Mouse (Mus musculus) lung, embryonic 14.5 days (tissue): ENCODE data around the gene Sult1a1. TPM values are rescaled to one million over a fixed set of nuclear protein-coding genes. Genes with fewer than 3 reads are reported as not detected.
"Not testable (repeated sequence)": the region's sequence is repeated elsewhere in the genome, so short reads cannot be mapped to it uniquely, and the experiment has no call there.

ENCODE experiments used
- ATAC-seq: fragments of 200-750 bp; cut with Nextera tagmentation; 2 replicates; pipeline ENCODE4 v1.8.0; 2017; ENCODE audit warnings: mild to moderate bottlenecking, moderate TSS enrichment, moderate library complexity; ENCODE audit not compliant: insufficient read depth
- DNase-seq: peaks from one replicate; pipeline ENCODE4 v3.0.0-alpha.2; 2015
- H3K27ac ChIP-seq: fragments of 300-500 bp; sonication (generic); 2 replicates; pipeline ENCODE4 v1.5.1; 2014; ENCODE audit warnings: low read depth, mild to moderate bottlenecking, moderate library complexity
- H3K27me3 ChIP-seq: fragments of 300-500 bp; sonication (generic); 2 replicates; pipeline ENCODE4 v1.6.1; 2014; ENCODE audit warnings: low read length, control low read depth; ENCODE audit not compliant: insufficient read depth
- H3K36me3 ChIP-seq: fragments of 300-500 bp; sonication (generic); 2 replicates; pipeline ENCODE4 v1.6.1; 2014; ENCODE audit warnings: control low read depth; ENCODE audit not compliant: insufficient read depth
- H3K4me1 ChIP-seq: fragments of 300-500 bp; sonication (generic); 2 replicates; pipeline ENCODE4 v1.6.1; 2014; ENCODE audit warnings: antibody characterized with exemption, control low read depth; ENCODE audit not compliant: insufficient read depth
- H3K4me2 ChIP-seq: fragments of 300-500 bp; sonication (generic); 2 replicates; pipeline ENCODE4 v1.6.1; 2014; ENCODE audit warnings: mild to moderate bottlenecking
- H3K4me3 ChIP-seq: fragments of 300-500 bp; sonication (generic); 2 replicates; pipeline ENCODE4 v1.5.1; 2014; ENCODE audit warnings: low read depth, low read length
- H3K9ac ChIP-seq: fragments of 300-500 bp; sonication (generic); 2 replicates; pipeline ENCODE4 v1.6.1; 2014
- H3K9me3 ChIP-seq: fragments of 300-500 bp; sonication (generic); 2 replicates; pipeline ENCODE4 v1.6.1; 2016; ENCODE audit warnings: low read depth, low read length, control low read depth
- CTCF ChIP-seq: IDR thresholded peaks from 2 replicates; pipeline ENCODE4 v1.5.1; 2016; ENCODE audit warnings: antibody characterized with exemption, low read depth
- WGBS: fragments of 180-500 bp; shearing (Covaris S2); extraction: QIAGEN DNeasy Blood & Tissue Kit; methylation state at CpG from one replicate; pipeline ENCODE4 v1.1.7; 2014; 5-methylcytosine and 5-hydroxymethylcytosine counted together
- polyA plus RNA-seq: library from polyadenylated mRNA; unstranded; fragments of >200 nt; fragmentation: Nextera tagmentation; extraction: Ambion mirVana; gene quantifications from 2 replicates; pipeline ENCODE4 v1.2.1, GENCODE M21; 2014

The Sult1a1 gene
- polyA plus RNA-seq, 1 experiment from 2014 or later = 1.4 TPM

DNA sequence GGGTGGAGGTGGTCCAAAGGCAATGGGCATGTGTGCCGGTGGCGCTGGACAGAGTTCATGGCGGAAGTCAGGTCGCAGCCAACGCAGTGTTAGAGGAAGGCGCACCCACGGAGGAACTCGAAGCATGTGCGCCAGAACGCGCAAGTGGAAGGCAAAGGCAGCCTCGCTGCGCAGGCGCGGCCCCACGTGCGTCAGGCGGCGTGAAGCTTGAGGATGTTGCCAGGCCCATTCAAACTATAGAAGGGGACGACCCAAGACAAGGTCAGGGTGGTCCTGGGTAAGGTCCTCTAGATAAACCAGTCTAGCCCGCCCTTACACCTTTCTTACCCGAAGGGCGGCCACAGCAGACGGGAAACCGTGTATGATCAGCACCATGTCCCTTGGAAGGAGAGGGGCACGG is 16.2 kb upstream of the Sult1a1 start:
- no peak overlapping the region for H3K4me3 ChIP-seq
- DNase-seq (no peak), ATAC-seq (no peak)
- no peaks in the 10 kb centered on the region for H3K27me3 ChIP-seq
- WGBS = 92% methylated on average over 26 of the region's 26 CpGs
- H3K27ac ChIP-seq = no peak overlapping the region
- no peak overlapping the region for H3K9ac ChIP-seq
- peaks cover 8% of the 10 kb centered on the region for H3K4me1 ChIP-seq
- no peak overlapping the region for H3K4me2 ChIP-seq
- TF ChIP-seq CTCF = no peak
- H3K36me3 ChIP-seq = peaks cover 27% of the 10 kb centered on the region
- no peaks in the 10 kb centered on the region for H3K9me3 ChIP-seq

DNA sequence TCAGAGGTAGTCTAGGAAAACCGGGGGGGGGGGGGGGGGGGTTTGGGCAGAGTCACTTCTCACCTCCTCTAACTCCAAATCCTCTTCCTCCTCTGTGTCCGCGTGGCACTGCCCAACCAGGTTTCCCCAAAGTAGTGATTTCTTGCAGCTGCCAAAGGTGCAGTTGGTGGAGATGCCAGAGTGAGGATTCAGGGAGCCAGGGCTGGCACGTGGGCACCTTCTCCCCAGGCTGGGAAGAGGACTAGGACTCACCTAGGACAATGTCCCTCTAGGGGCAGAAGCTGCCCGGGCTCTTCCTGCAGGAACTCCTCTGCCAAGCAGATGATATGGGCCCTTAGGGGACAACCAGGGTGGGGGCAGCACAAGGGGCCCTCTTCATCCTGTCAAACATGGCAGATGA is 15.4 kb upstream of the Sult1a1 start:
- H3K9me3 ChIP-seq = no peaks in the 10 kb centered on the region
- H3K4me2 ChIP-seq = no peak overlapping the region
- no peak for ATAC-seq
- H3K36me3 ChIP-seq = peaks cover 27% of the 10 kb centered on the region
- peaks cover 5% of the 10 kb centered on the region for H3K4me1 ChIP-seq
- H3K27me3 ChIP-seq = no peaks in the 10 kb centered on the region
- DNase-seq = no peak
- WGBS = 78% methylated on average over 5 of the region's 5 CpGs
- no peak overlapping the region for H3K4me3 ChIP-seq
- TF ChIP-seq CTCF = no peak
- H3K9ac ChIP-seq = no peak overlapping the region
- no peak overlapping the region for H3K27ac ChIP-seq

- no peak for ATAC-seq
- DNase-seq = no peak
- WGBS = 87% methylated on average over 3 of the region's 3 CpGs
- Histone ChIP-seq H3K4me1 (peaks cover 5% of the 10 kb centered on the region; the same call in 1 of the 2 replicates), H3K36me3 (peaks cover 27% of the 10 kb centered on the region), H3K27ac (no peak overlapping the region), H3K4me2 (no peak overlapping the region), H3K9me3 (no peaks in the 10 kb centered on the region), H3K4me3 (no peak overlapping the region), H3K27me3 (no peaks in the 10 kb centered on the region), H3K9ac (no peak overlapping the region)
- TF ChIP-seq CTCF = no peak
Observed at GRCm38 (mm10) chr7:126690737-126691136, 14.5 kb upstream of the Sult1a1 start.

- no peaks in the 10 kb centered on the region for H3K9me3 ChIP-seq
Observed at GRCm38 (mm10) chr7:126689021-126689420, 12.8 kb upstream of the Sult1a1 start.

GRCm38 (mm10) chr7:126688156-126688555 is 11.9 kb upstream of the Sult1a1 start:
- not testable (repeated sequence) for H3K9me3 ChIP-seq, H3K4me2 ChIP-seq, H3K27me3 ChIP-seq, H3K27ac ChIP-seq, H3K9ac ChIP-seq, H3K4me3 ChIP-seq, H3K4me1 ChIP-seq, ATAC-seq, DNase-seq
- peaks cover 27% of the 10 kb centered on the region for H3K36me3 ChIP-seq
- 70% methylated on average over 4 of the region's 4 CpGs for WGBS

More at GRCm38 (mm10) chr7:126689021-126689420, 12.8 kb upstream of the Sult1a1 start:
- Histone ChIP-seq H3K9ac (no peak overlapping the region), H3K36me3 (peaks cover 27% of the 10 kb centered on the region), H3K4me3 (no peak overlapping the region), H3K27me3 (no peaks in the 10 kb centered on the region), H3K27ac (no peak overlapping the region), H3K4me2 (no peak overlapping the region), H3K4me1 (no peaks in the 10 kb centered on the region)
- ATAC-seq (no peak), DNase-seq (no peak)
- TF ChIP-seq CTCF = no peak
- WGBS = 79% methylated on average over 3 of the region's 3 CpGs

GRCm38 (mm10) chr7:126681221-126681620 is 5.0 kb upstream of the Sult1a1 start:
- no peak for DNase-seq
- H3K27me3 ChIP-seq = no peaks in the 10 kb centered on the region
- no peak overlapping the region for H3K4me2 ChIP-seq
- no peaks in the 10 kb centered on the region for H3K9me3 ChIP-seq
- H3K9ac ChIP-seq = no peak overlapping the region
- no peak overlapping the region for H3K4me3 ChIP-seq
- ATAC-seq = no peak
- TF ChIP-seq CTCF = no peak
- H3K4me1 ChIP-seq = no peaks in the 10 kb centered on the region
- no peaks in the 10 kb centered on the region; the same call in 1 of the 2 replicates for H3K36me3 ChIP-seq
- no peak overlapping the region for H3K27ac ChIP-seq
- 94% methylated on average over 5 of the region's 5 CpGs for WGBS

GRCm38 (mm10) chr7:126679683-126680082 is 3.5 kb upstream of the Sult1a1 start:
- no peak overlapping the region for H3K27ac ChIP-seq
- no peak for ATAC-seq
- no peaks in the 10 kb centered on the region for H3K4me1 ChIP-seq
- no peaks in the 10 kb centered on the region; the same call in 1 of the 2 replicates for H3K36me3 ChIP-seq
- H3K27me3 ChIP-seq = no peaks in the 10 kb centered on the region
- 82% methylated on average over 5 of the region's 5 CpGs for WGBS
- no peak overlapping the region for H3K4me3 ChIP-seq
- no peak for DNase-seq
- no peak overlapping the region for H3K4me2 ChIP-seq
- H3K9me3 ChIP-seq = no peaks in the 10 kb centered on the region
- H3K9ac ChIP-seq = no peak overlapping the region
- TF ChIP-seq CTCF = no peak
